Mouse (Mus musculus) embryo, embryonic 10 days (tissue): Measurements from ENCODE around the gene Ric1.
"Not testable (repeated sequence)": the region's sequence is repeated elsewhere in the genome, so short reads cannot be mapped to it uniquely, and the experiment has no call there.

ENCODE experiments used
- DNase-seq: peaks from one replicate; pipeline ENCODE4 v3.0.0-alpha.2; 2015; ENCODE audit warnings: low spot score

Ric1 gene

GRCm38 (mm10) chr19:29527299-29527698, 5.2 kb downstream of the Ric1 start:
- DNase-seq: no peak

- no peak for DNase-seq
Observed at GRCm38 (mm10) chr19:29528568-29528967, 6.5 kb downstream of the Ric1 start.

DNA sequence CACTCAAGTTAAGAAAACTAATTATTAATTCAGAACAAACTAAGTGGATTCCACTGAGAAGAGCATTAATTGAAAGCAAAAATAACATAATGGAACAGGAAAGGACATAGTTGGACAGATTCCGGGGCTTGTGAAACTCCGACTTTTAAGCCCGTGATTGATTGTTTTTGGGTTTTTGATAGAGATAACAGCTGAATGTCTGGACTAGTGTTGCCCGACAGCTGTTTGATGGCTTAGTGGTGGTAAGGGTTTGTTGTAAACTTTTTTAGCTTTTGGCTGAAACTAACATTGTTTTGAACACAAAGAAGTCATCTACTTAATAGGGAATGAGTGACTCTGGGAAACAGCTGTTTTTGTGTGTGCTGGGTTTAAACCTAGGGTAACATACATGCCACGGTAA, 11.9 kb downstream of the Ric1 start:
- DNase-seq: no peak

- DNase-seq: no peak
Observed at GRCm38 (mm10) chr19:29542256-29542970, 20.3 kb downstream of the Ric1 start.

- DNase-seq: no peak
Observed at GRCm38 (mm10) chr19:29544026-29544425, 21.9 kb downstream of the Ric1 start.

- no peak for DNase-seq
Observed at GRCm38 (mm10) chr19:29550618-29551017, 28.5 kb downstream of the Ric1 start.

DNA sequence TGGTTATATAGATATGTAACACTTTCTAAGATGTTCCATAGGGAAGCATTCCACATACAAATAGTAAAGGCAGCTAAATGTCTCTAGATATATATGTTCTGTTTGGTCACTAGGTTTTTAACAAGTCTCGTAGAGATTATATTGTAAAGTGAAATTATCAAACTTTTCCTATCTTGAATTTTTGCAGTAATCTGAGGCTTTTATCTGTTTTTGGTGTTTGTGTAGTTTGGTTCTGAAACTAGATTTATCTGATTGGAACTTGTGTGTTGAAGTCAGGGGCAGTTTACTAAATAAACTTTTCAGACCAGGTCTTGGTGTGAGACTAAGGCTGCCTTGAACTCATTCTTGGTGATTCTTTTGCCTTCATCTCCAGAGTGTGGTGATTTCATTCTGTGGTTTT, 29.0 kb downstream of the Ric1 start:
- no peak for DNase-seq

DNA sequence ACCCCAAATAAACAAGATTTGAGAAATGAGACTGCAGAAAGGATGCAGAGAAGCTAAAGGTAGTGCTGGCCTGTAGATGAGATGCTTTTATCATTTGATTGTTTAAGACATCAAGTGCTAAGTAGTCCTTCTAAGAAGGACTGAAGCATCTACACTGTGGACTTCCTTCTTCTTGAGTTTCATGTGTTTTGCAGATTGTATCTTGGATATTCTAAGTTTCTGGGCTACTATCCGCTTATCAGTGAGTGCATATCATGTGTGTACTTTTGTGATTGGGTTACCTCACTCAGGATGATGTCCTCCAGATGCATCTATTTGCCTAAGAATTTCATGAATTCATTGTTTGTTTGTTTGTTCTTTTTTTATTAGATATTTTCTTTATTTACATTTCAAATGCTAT, 29.9 kb downstream of the Ric1 start:
- not testable (repeated sequence) for DNase-seq

GRCm38 (mm10) chr19:29557171-29557845, 35.2 kb downstream of the Ric1 start:
- not testable (repeated sequence) for DNase-seq

DNA sequence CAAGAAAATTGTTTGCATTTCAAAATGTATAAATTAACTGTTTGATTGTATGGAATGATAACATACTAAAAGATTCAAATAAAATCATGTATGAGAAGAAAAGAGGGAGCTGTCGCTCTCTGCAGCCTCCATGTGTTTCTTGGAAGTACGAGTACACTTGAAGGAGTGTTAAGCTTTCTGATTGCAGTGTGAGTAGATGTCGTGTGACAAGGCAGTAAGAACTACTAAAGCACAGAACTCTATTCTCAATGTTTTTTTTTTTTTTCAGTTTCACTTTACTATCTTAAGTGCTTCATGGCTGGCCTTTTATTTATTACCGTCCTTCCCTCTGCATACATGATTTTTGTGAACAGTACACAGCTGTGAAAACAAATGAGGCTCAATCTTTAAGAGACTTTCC, 40.1 kb downstream of the Ric1 start:
- no peak for DNase-seq

GRCm38 (mm10) chr19:29562603-29563002, 40.5 kb downstream of the Ric1 start:
- DNase-seq: no peak

DNA sequence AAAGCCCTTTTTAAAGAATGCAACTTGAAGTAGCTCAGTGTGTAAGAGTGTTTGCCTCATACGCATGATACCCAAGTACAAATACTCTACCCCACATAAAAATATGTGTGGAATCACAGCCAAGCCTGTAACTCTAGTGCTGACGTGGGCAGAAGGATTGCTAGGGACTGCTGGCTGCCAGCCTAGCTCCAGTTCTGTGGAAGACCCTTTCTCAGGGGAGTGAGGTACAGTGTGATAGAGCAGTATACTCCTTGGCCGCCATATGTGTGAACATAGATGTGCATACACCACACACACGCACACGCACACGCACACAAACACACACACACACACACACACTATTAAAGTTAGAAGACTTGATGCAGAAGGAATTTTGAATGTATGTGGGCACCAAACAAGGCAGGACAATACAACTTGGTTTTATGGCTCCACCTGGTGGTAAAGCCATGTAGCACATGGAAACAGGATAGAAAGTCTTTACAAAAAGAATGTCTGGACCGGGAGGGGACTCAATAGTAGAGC, 41.2 kb downstream of the Ric1 start:
- DNase-seq: peak; percentile 81

- DNase-seq: no peak
Observed at GRCm38 (mm10) chr19:29566512-29566911, 44.4 kb downstream of the Ric1 start.

DNA sequence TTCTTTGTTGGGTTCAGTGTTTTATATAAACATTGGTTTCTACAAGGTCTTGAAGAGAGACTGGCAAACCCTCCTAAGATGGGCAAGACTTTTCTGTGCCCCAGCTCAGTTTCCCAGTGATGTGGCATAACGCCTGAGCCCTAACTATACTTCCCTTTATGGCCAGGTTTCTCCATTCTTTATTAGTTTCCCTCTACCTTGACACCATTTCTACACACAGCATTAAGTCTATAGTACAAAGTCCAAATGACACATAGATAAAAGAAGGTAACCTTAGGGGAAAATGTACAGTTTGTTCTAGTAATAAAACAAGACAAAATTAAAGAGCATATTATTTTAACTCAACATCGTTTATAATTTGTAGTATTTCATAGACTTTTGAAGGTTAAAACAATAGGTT, 60.4 kb downstream of the Ric1 start:
- DNase-seq: no peak

GRCm38 (mm10) chr19:29583734-29584133, 61.7 kb downstream of the Ric1 start:
- no peak for DNase-seq

GRCm38 (mm10) chr19:29593783-29594182, 71.7 kb downstream of the Ric1 start:
- DNase-seq: not testable (repeated sequence)

DNA sequence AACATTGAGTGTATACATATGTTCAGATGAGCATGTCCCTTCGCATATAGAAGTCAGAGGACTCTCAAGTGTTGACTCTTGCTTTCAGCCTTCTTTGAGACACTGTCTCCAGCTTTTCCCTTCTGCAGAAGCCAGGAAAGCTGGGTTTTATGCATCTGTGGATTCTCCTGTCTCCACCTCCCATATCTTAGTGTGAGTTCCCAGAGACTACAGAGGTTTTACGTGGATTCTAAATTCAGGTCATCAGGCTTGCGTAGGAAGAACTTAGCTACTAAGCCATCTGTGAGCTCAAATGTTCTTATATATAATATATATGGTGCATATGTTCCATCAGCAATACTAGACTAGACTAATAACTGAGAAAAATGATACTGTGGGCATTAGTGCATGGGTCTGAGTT, 74.2 kb downstream of the Ric1 start:
- DNase-seq: no peak

GRCm38 (mm10) chr19:29596985-29597384, 74.9 kb downstream of the Ric1 start:
- DNase-seq: no peak

GRCm38 (mm10) chr19:29598981-29599380, 76.9 kb downstream of the Ric1 start:
- DNase-seq: no peak

GRCm38 (mm10) chr19:29603548-29604353, 81.7 kb downstream of the Ric1 start:
- no peak for DNase-seq

GRCm38 (mm10) chr19:29604653-29605052, 82.6 kb downstream of the Ric1 start:
- DNase-seq: no peak

DNA sequence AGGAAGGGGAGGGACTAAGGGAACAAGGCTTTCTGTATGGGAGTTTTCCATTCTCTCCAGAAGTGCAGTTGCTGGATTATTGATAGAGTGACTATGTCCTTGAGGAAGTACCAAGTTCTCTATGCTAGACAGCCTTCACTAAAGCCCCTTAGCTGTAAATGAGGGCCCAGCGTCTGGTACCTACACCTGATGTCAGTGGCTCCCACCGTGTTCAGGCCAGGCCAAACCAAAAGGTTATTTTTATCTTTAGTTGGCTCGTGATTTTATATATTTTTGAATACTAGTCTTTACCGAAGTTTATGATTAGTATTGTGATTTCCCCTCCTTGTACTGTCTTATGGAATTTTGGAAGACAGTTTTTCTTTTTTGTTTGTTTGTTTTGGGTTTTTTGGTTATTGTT, 85.4 kb downstream of the Ric1 start:
- DNase-seq: no peak

DNA sequence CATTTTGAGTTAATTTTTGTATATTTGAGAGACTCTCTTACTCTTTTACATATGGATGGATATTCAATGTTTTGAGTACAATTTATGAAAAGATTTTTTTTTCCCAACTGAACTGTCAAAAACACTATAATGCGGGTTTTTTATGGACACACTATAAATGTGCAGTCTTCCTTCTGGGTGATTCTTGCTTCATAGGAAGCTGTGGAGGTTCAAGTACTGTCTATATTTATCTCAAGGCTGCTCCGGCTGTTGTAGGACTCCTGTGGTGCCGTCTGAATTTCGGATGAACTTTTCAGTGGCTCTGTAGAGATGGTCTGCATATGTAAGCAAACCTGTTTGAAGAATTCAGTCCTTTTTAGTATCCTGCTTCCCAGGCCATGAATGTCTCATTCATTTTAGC, 86.1 kb downstream of the Ric1 start:
- DNase-seq: no peak
